Comparison of ENCODE assay signal across 10 mouse cellular contexts in the genomic region with DNA sequence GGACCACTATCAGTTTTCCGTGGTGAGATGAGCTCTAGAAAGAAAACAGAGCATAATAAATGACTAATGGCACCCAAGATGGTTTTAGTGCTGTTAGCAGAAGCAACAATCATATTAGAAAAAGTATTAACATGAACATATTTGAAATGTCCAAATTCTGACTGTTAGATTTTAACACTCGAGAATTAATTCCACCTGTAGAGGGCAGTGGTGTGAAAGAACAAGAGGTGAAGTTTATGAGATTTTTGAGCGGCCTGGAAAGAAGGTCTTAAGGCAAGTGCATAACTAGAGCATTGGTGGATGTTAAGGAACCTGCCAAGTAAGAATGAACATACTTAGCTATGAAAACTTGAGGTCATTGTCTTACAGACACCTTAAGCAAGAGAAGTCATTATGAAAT. TPM values are rescaled to one million over a fixed set of nuclear protein-coding genes. Genes with fewer than 3 reads are reported as not detected.
A peak's percentile ranks its signal among the peaks of the same experiment; 100 is the strongest.
DNase-seq lines count a peak whose midpoint lies in the region; ATAC-seq lines count a peak whose summit lies in the region.
"Had no signal": no experiment of that assay in that cellular context is flagged by ENCODE, and none has a peak within 500 bp of the region (broad histone marks: within the 10 kb centered on the region; RNA-seq: fewer than 3 reads in every experiment).

No protein-coding gene starts in this region.

- no peaks in the 10 kb centered on the region for H3K36me3 ChIP-seq in hindbrain, embryonic 11.5 days (ENCODE audit: control insufficient read depth, insufficient read depth, low read length)
- no peaks in the 10 kb centered on the region for H3K36me3 ChIP-seq in hindbrain, embryonic 12.5 days
- H3K36me3 ChIP-seq: heart, embryonic 15.5 days; stomach, embryonic 15.5 days had no signal

- no peak for ATAC-seq in hindbrain, embryonic 11.5 days (ENCODE audit: low FRiP score)
- ATAC-seq in hindbrain, embryonic 12.5 days (ENCODE audit: low FRiP score) = no peak

- intact Hi-C loops in left cerebral cortex, postnatal 36 days (cut with DNase I) = no loop called here

- H3K4me3 ChIP-seq in hindbrain, embryonic 11.5 days (ENCODE audit: low read depth, low read length) = no peak overlapping the region
- H3K4me3 ChIP-seq in hindbrain, embryonic 12.5 days = no peak overlapping the region
- H3K4me3 ChIP-seq: heart, embryonic 15.5 days; stomach, embryonic 15.5 days had no signal

- no peaks in the 10 kb centered on the region for H3K4me1 ChIP-seq in hindbrain, embryonic 11.5 days (replicated peaks; ENCODE audit: control insufficient read depth, insufficient read depth, low read length)
- no peaks in the 10 kb centered on the region for H3K4me1 ChIP-seq in hindbrain, embryonic 12.5 days
- H3K4me1 ChIP-seq: heart, embryonic 15.5 days; stomach, embryonic 15.5 days had no signal

- no peak overlapping the region for H3K27ac ChIP-seq in hindbrain, embryonic 11.5 days (ENCODE audit: low read depth, low read length)
- no peak overlapping the region for H3K27ac ChIP-seq in hindbrain, embryonic 12.5 days
- H3K27ac ChIP-seq: heart, embryonic 15.5 days; stomach, embryonic 15.5 days had no signal

- no peak overlapping the region for H3K4me2 ChIP-seq in hindbrain, embryonic 11.5 days (replicated peaks; ENCODE audit: low read depth, low read length)
- no peak overlapping the region for H3K4me2 ChIP-seq in hindbrain, embryonic 12.5 days (replicated peaks)
- H3K4me2 ChIP-seq: heart, embryonic 15.5 days; stomach, embryonic 15.5 days had no signal

- H3K27me3 ChIP-seq in hindbrain, embryonic 11.5 days (ENCODE audit: control insufficient read depth, insufficient read depth, low read length) = no peaks in the 10 kb centered on the region
- no peaks in the 10 kb centered on the region for H3K27me3 ChIP-seq in hindbrain, embryonic 12.5 days
- H3K27me3 ChIP-seq: heart, embryonic 15.5 days; stomach, embryonic 15.5 days had no signal

- peak; percentile 22 for DNase-seq in hindbrain, embryonic 11.5 days (ENCODE audit: low spot score)
- DNase-seq in thymus, postnatal 14 days = peak; percentile 33
- DNase-seq in thymus, adult 18-20 months = no peak
- peak; percentile 55 for DNase-seq in embryo, embryonic 11 days
- no peak for DNase-seq in urinary bladder, postnatal 36 days (ENCODE audit: low spot score in 2 of 2)
- no peak for DNase-seq in left cerebral cortex, postnatal 36 days (ENCODE audit: low spot score in 2 of 2)
- DNase-seq in gastrocnemius, postnatal 25 days = no peak

- H3K9ac ChIP-seq in hindbrain, embryonic 11.5 days (ENCODE audit: low read depth, low read length) = no peak overlapping the region
- H3K9ac ChIP-seq in hindbrain, embryonic 12.5 days = no peak overlapping the region
- H3K9ac ChIP-seq: heart, embryonic 15.5 days; stomach, embryonic 15.5 days had no signal

- H3K9me3 ChIP-seq in hindbrain, embryonic 11.5 days (ENCODE audit: control insufficient read depth, low read length) = no peaks in the 10 kb centered on the region
- peaks cover 1% of the 10 kb centered on the region; the same call in 1 of the 2 replicates for H3K9me3 ChIP-seq in hindbrain, embryonic 12.5 days (replicated peaks)
- H3K9me3 ChIP-seq: heart, embryonic 15.5 days; stomach, embryonic 15.5 days had no signal

- WGBS in hindbrain, embryonic 11.5 days = 27% methylated on average over 3 of the region's 3 CpGs
- WGBS in hindbrain, embryonic 12.5 days = 28% methylated on average over 3 of the region's 3 CpGs

RNA-seq across cellular contexts. Expression of a gene that starts 6.7 kb away (rescaled TPM):
- 6.1 TPM in 2 replicates for polyA plus RNA-seq in hindbrain, embryonic 11.5 days (2014; fragmentation: Nextera tagmentation; extraction: Ambion mirVana)
- 6.2 and 6.4 TPM in 2 replicates for polyA plus RNA-seq in hindbrain, embryonic 12.5 days (2016; fragmentation: Nextera tagmentation; extraction: Ambion mirVana)
- total RNA-seq in left cerebral cortex, postnatal 36 days (2021) = 1 to 10 TPM; 7.0 to 7.6 TPM
- total RNA-seq in gastrocnemius, postnatal 25 days (2021) = 1 to 10 TPM; 2.4 TPM

RNA-seq across cellular contexts. Expression of a gene that starts 23.3 kb away (rescaled TPM):
- 19.1 and 19.9 TPM in 2 replicates for polyA plus RNA-seq in hindbrain, embryonic 11.5 days (2014; fragmentation: Nextera tagmentation; extraction: Ambion mirVana)
- polyA plus RNA-seq in hindbrain, embryonic 12.5 days (2016; fragmentation: Nextera tagmentation; extraction: Ambion mirVana) = 13.0 and 14.5 TPM in 2 replicates
- 10 to 100 TPM; 12.2 to 15.5 TPM for total RNA-seq in left cerebral cortex, postnatal 36 days (2021)
- 1 to 10 TPM; 2.7 to 3.4 TPM for total RNA-seq in gastrocnemius, postnatal 25 days (2021)

RNA-seq across cellular contexts. Expression of a gene that starts 39.7 kb away (rescaled TPM):
- polyA plus RNA-seq in hindbrain, embryonic 11.5 days (2014; fragmentation: Nextera tagmentation; extraction: Ambion mirVana) = 29.9 and 32.6 TPM in 2 replicates
- polyA plus RNA-seq in hindbrain, embryonic 12.5 days (2016; fragmentation: Nextera tagmentation; extraction: Ambion mirVana) = 33.7 and 34.8 TPM in 2 replicates
- 10 to 100 TPM; 13.0 to 15.8 TPM for total RNA-seq in left cerebral cortex, postnatal 36 days (2021)
- total RNA-seq in gastrocnemius, postnatal 25 days (2021) = 10 to 100 TPM in 1 of 2 experiments, 1 to 10 TPM in 1; 8.9 to 10.3 TPM

RNA-seq across cellular contexts. Expression of a gene that starts 47.8 kb away (rescaled TPM):
- polyA plus RNA-seq in hindbrain, embryonic 11.5 days (2014; fragmentation: Nextera tagmentation; extraction: Ambion mirVana) = 842 and 852 TPM in 2 replicates
- 497 and 613 TPM in 2 replicates for polyA plus RNA-seq in hindbrain, embryonic 12.5 days (2016; fragmentation: Nextera tagmentation; extraction: Ambion mirVana)
- 100 to 1,000 TPM; 335 to 413 TPM for total RNA-seq in left cerebral cortex, postnatal 36 days (2021)
- 100 to 1,000 TPM; 498 to 510 TPM for total RNA-seq in gastrocnemius, postnatal 25 days (2021)

RNA-seq across cellular contexts. Expression of a gene that starts 52.9 kb away (rescaled TPM):
- 0.50 and 0.66 TPM in 2 replicates for polyA plus RNA-seq in hindbrain, embryonic 11.5 days (2014; fragmentation: Nextera tagmentation; extraction: Ambion mirVana)
- polyA plus RNA-seq in hindbrain, embryonic 12.5 days (2016; fragmentation: Nextera tagmentation; extraction: Ambion mirVana) = 0.63 and 0.72 TPM in 2 replicates
- total RNA-seq in left cerebral cortex, postnatal 36 days (2021) = under 1 TPM; 0.86 to 0.99 TPM
- under 1 TPM; 0.21 to 0.33 TPM for total RNA-seq in gastrocnemius, postnatal 25 days (2021)

Comparison
In these comparisons a context has a peak if more than half of its experiments do, and no peak if none do; other contexts are left out.
1. DNase-seq: peak in hindbrain, embryonic 11.5 days (single experiment), thymus, postnatal 14 days (single experiment) and embryo, embryonic 11 days (single experiment); none in thymus, adult 18-20 months (0 of 2), urinary bladder, postnatal 36 days (0 of 2), left cerebral cortex, postnatal 36 days (0 of 2) and gastrocnemius, postnatal 25 days (single experiment).